Mouse (Mus musculus) E14TG2a.4 (cell line): ENCODE measurements around the gene Gtf2a2.

Source experiments
- CTCF ChIP-seq: conservative IDR thresholded peaks from 2 replicates; pipeline ENCODE4 v1.5.1; 2014; ENCODE audit warnings: low read length
- POU5F1 ChIP-seq: IDR thresholded peaks from 2 replicates; pipeline ENCODE4 v1.6.1; 2014; ENCODE audit warnings: low read length, borderline replicate concordance

DNA sequence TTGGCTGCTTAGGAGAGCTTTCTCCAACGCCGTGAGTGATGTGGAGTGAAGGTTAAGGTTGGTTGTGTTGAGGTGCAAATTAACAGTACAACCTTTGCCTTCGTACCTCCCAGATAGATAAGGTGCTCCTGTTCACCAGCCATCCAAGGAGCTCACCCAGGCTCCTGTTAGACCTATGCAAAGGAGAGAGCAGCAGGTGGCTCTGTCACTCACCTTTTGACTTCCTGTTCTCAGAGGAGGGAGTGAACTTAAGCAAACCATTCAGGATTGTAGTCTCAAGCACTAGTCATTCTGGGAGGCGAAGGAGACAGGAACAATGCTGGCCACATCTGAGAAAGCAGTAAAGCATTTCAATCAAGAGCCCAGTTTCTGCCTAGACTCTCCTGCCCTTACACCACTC lies 24.3 kb downstream of the Gtf2a2 start:
- TF ChIP-seq CTCF, result no peak
- no peak for TF ChIP-seq POU5F1
